Mouse (Mus musculus): ENCODE results near the gene Iapp. TPM values are rescaled to one million over a fixed set of nuclear protein-coding genes. Genes with fewer than 3 reads are reported as not detected.
A peak's percentile ranks its signal among the peaks of the same experiment; 100 is the strongest.
"Not testable (repeated sequence)": the region's sequence is repeated elsewhere in the genome, so short reads cannot be mapped to it uniquely, and the experiment has no call there.

Iapp gene
- polyA plus RNA-seq, 1 experiment from 2014 or later, result 2.0 TPM

DNA sequence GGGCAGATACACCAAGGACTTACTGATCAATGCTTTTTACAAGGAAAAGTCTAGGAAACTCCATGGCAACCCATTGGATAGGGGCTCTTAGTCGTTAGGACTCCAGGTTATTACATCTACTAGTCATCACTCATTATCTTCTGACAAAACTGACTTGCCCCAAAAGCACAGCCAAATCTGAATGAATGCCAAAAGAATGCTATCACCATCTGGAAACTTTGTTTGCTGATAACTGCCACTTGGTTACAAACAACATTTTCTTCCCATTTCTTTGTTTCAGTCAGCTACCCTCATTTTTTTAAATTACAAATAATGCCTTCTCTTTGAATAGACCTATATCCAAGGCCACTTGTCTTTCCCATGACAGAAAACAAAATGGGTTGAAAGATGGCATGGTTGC is 31.0 kb downstream of the Iapp start:
- 29% methylated on average over 1 of the region's 1 CpGs for WGBS (ENCODE audit: insufficient replicate concordance)
- ATAC-seq (ENCODE audit: low read depth), result no peak
- H3K36me3 ChIP-seq (ENCODE audit: control insufficient read depth, insufficient read depth), result no peaks in the 10 kb centered on the region
- no peak overlapping the region for H3K4me2 ChIP-seq (ENCODE audit: low read depth, low read length)
- no peak overlapping the region for H3K27ac ChIP-seq (ENCODE audit: low read length)
- H3K4me1 ChIP-seq (ENCODE audit: control insufficient read depth, low read depth, low read length), result no peaks in the 10 kb centered on the region
- no peaks in the 10 kb centered on the region for H3K9me3 ChIP-seq (replicated peaks; ENCODE audit: control insufficient read depth, low read length)
- no peak overlapping the region for H3K4me3 ChIP-seq (ENCODE audit: low read depth, low read length)
- no peak overlapping the region for H3K9ac ChIP-seq (ENCODE audit: low read depth, low read length)
- H3K27me3 ChIP-seq (ENCODE audit: control insufficient read depth, insufficient read depth, low read depth, low read length), result no peaks in the 10 kb centered on the region

- H3K4me2 ChIP-seq (ENCODE audit: low read depth, low read length), result no peak overlapping the region
- 33% methylated on average over 2 of the region's 2 CpGs for WGBS (ENCODE audit: insufficient replicate concordance)
- no peaks in the 10 kb centered on the region for H3K9me3 ChIP-seq (replicated peaks; ENCODE audit: control insufficient read depth, low read length)
- H3K27ac ChIP-seq (ENCODE audit: low read length), result no peak overlapping the region
- H3K4me3 ChIP-seq (ENCODE audit: low read depth, low read length), result no peak overlapping the region
- H3K36me3 ChIP-seq (ENCODE audit: control insufficient read depth, insufficient read depth), result no peaks in the 10 kb centered on the region
- no peak for ATAC-seq (ENCODE audit: low read depth)
- H3K27me3 ChIP-seq (ENCODE audit: control insufficient read depth, insufficient read depth, low read depth, low read length), result no peaks in the 10 kb centered on the region
- H3K9ac ChIP-seq (ENCODE audit: low read depth, low read length), result no peak overlapping the region
- H3K4me1 ChIP-seq (ENCODE audit: control insufficient read depth, low read depth, low read length), result no peaks in the 10 kb centered on the region
Observed at GRCm38 (mm10) chr6:142338961-142339360, 40.7 kb downstream of the Iapp start.

- WGBS (ENCODE audit: insufficient replicate concordance), result 16% methylated on average over 2 of the region's 2 CpGs
- Histone ChIP-seq H3K9ac (ENCODE audit: low read depth, low read length) (no peak overlapping the region), H3K27ac (ENCODE audit: low read length) (no peak overlapping the region), H3K4me1 (ENCODE audit: control insufficient read depth, low read depth, low read length) (no peaks in the 10 kb centered on the region), H3K4me3 (ENCODE audit: low read depth, low read length) (no peak overlapping the region), H3K27me3 (ENCODE audit: control insufficient read depth, insufficient read depth, low read depth, low read length) (no peaks in the 10 kb centered on the region), H3K9me3 (replicated peaks; ENCODE audit: control insufficient read depth, low read length) (no peaks in the 10 kb centered on the region), H3K36me3 (ENCODE audit: control insufficient read depth, insufficient read depth) (no peaks in the 10 kb centered on the region), H3K4me2 (ENCODE audit: low read depth, low read length) (no peak overlapping the region)
- no peak for ATAC-seq (ENCODE audit: low read depth)
Observed at GRCm38 (mm10) chr6:142339576-142339975, 41.4 kb downstream of the Iapp start.

- no peak for ATAC-seq (ENCODE audit: low read depth)
- no peak overlapping the region for H3K27ac ChIP-seq (ENCODE audit: low read length)
Observed at GRCm38 (mm10) chr6:142343561-142343960, 45.3 kb downstream of the Iapp start.

GRCm38 (mm10) chr6:142345440-142346038 is 47.3 kb downstream of the Iapp start, which contains the start of gene Pyroxd1:
Gene Pyroxd1, plus strand, starts transcription at chr6:142345654.
- peak within 1 kb of the TSS; percentile 75 for H3K9ac ChIP-seq (ENCODE audit: low read depth, low read length)
- no peaks in the 10 kb centered on the region for H3K36me3 ChIP-seq (ENCODE audit: control insufficient read depth, insufficient read depth)

More at GRCm38 (mm10) chr6:142343561-142343960, 45.3 kb downstream of the Iapp start:
- H3K4me2 ChIP-seq (ENCODE audit: low read depth, low read length), result no peak overlapping the region
- H3K4me3 ChIP-seq (ENCODE audit: low read depth, low read length), result no peak overlapping the region
- peaks cover 11% of the 10 kb centered on the region for H3K4me1 ChIP-seq (ENCODE audit: control insufficient read depth, low read depth, low read length)
- no peak overlapping the region for H3K9ac ChIP-seq (ENCODE audit: low read depth, low read length)
- WGBS (ENCODE audit: insufficient replicate concordance), result 45% methylated on average over 2 of the region's 2 CpGs
- H3K27me3 ChIP-seq (ENCODE audit: control insufficient read depth, insufficient read depth, low read depth, low read length), result no peaks in the 10 kb centered on the region
- no peaks in the 10 kb centered on the region for H3K36me3 ChIP-seq (ENCODE audit: control insufficient read depth, insufficient read depth)
- H3K9me3 ChIP-seq (replicated peaks; ENCODE audit: control insufficient read depth, low read length), result no peaks in the 10 kb centered on the region

DNA sequence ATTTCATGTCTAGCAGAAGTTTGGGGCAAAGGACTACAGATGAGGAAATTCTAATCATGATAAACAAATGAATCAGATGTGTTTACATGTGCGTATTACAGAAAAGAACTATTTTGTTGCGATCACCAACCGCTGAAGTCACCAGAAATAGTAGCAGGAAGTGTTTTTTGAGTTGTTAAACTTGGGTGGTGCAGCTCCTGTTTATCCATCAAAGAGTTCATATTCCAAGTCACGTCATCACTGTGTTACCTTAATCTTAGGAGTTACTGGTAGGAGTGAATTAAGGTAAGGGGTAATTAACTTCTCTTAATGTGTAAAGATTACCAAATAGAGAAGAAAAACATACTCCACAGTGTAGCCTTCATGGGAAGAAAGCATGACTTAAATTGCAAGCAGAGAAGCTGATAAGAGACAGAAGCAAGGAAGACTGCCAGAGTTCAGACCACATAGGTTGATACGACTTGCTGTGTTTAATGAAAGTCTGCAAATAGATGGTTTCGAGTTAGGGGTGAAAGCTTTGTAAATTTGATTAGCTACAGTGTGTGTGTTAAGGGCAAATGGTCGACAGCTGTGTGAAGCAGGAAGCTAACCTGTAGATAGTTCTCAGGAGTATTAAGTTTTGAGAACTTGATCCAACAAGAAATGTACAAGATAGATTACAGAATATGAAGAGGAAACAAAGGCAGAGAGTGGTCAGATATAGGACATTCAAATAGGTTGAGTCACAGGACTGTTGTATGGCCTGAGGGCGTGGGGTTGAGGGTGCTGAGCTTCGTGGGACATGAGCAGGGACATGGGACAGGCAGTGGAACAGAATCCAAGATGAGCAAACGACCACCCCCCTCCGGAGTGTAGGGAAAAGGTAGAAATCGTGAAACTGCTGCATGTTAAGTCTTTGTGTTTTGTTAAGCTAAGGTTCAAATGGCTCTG is 48.2 kb downstream of the Iapp start:
- 35% methylated on average over 12 of the region's 12 CpGs for WGBS (ENCODE audit: insufficient replicate concordance)
- ATAC-seq (ENCODE audit: low read depth), result no peak
- Histone ChIP-seq H3K9me3 (replicated peaks; ENCODE audit: control insufficient read depth, low read length) (no peaks in the 10 kb centered on the region), H3K4me2 (ENCODE audit: low read depth, low read length) (peak overlapping the region; percentile 69), H3K4me1 (ENCODE audit: control insufficient read depth, low read depth, low read length) (peaks cover 11% of the 10 kb centered on the region), H3K36me3 (ENCODE audit: control insufficient read depth, insufficient read depth) (peaks cover 5% of the 10 kb centered on the region), H3K9ac (ENCODE audit: low read depth, low read length) (peak overlapping the region; percentile 75), H3K27ac (ENCODE audit: low read length) (peak overlapping the region; percentile 83), H3K4me3 (ENCODE audit: low read depth, low read length) (peak overlapping the region; percentile 85), H3K27me3 (ENCODE audit: control insufficient read depth, insufficient read depth, low read depth, low read length) (no peaks in the 10 kb centered on the region)

More at GRCm38 (mm10) chr6:142345440-142346038, 47.3 kb downstream of the Iapp start, which contains the start of gene Pyroxd1:
- no peaks in the 10 kb centered on the region for H3K27me3 ChIP-seq (ENCODE audit: control insufficient read depth, insufficient read depth, low read depth, low read length)
- peak within 1 kb of the TSS; percentile 69 for H3K4me2 ChIP-seq (ENCODE audit: low read depth, low read length)
- no peaks in the 10 kb centered on the region for H3K9me3 ChIP-seq (replicated peaks; ENCODE audit: control insufficient read depth, low read length)
- peak within 1 kb of the TSS; percentile 83 for H3K27ac ChIP-seq (ENCODE audit: low read length)
- under 1% methylated on average over 48 of the region's 48 CpGs for WGBS (ENCODE audit: insufficient replicate concordance)
- H3K4me3 ChIP-seq (ENCODE audit: low read depth, low read length), result peak within 1 kb of the TSS; percentile 85
- peaks cover 11% of the 10 kb centered on the region for H3K4me1 ChIP-seq (ENCODE audit: control insufficient read depth, low read depth, low read length)
- peak; percentile 92 for ATAC-seq (ENCODE audit: low read depth)

DNA sequence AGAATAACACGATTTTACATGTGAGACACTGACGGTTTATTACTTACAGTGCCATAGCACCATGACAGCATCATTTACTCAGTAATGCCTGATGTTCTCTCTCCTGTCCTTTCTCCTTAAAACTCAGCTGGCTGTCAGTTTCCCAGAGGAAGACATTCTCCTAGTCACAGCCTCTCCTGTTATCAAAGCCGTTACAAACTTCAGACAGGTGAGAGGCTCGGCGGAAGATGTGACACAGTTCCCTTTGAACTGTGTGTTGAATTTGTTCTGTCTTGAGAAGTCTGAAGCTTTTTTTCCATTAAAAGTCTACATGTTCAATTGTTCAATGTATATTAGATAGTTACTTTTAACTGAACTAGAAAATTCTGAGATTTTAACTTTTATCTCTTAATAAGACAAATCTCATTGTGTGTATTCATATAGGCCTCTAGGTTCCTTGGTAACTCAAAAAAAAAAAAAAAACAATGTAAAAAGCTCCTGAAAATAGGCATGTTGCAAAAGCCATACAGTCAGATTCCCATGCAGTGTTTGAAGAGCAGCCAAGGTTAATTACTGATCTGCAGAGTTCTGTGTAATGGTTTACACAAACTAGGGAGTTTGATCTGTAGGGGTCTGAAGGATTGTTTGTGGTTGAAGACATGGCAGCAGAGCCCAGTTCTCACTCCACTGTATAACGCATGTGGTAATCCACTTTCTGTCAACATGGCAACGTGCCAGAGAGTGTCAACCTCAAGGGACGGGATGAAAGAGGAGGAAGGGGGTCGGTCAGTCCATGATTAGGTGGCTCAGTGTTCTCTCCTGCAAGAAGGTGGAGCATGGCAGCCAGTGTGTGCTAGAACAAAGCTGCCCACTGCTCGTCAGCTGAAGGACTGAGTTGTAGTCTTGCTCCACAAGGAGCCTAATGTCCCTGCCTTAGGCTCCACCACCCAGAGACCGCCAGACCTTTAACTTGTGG is 49.5 kb downstream of the Iapp start:
- Histone ChIP-seq H3K9me3 (replicated peaks; ENCODE audit: control insufficient read depth, low read length) (no peaks in the 10 kb centered on the region), H3K36me3 (ENCODE audit: control insufficient read depth, insufficient read depth) (peaks cover 6% of the 10 kb centered on the region), H3K4me2 (ENCODE audit: low read depth, low read length) (no peak overlapping the region), H3K9ac (ENCODE audit: low read depth, low read length) (no peak overlapping the region), H3K4me3 (ENCODE audit: low read depth, low read length) (no peak overlapping the region), H3K4me1 (ENCODE audit: control insufficient read depth, low read depth, low read length) (peaks cover 11% of the 10 kb centered on the region), H3K27ac (ENCODE audit: low read length) (peak overlapping the region; percentile 21), H3K27me3 (ENCODE audit: control insufficient read depth, insufficient read depth, low read depth, low read length) (no peaks in the 10 kb centered on the region)
- 63% methylated on average over 11 of the region's 11 CpGs for WGBS (ENCODE audit: insufficient replicate concordance)
- peak; percentile 28 for ATAC-seq (ENCODE audit: low read depth)

GRCm38 (mm10) chr6:142352099-142352498 is 53.9 kb downstream of the Iapp start:
- not testable (repeated sequence) for H3K4me1 ChIP-seq (ENCODE audit: control insufficient read depth, low read depth, low read length); H3K4me3 ChIP-seq (ENCODE audit: low read depth, low read length); H3K9me3 ChIP-seq (replicated peaks; ENCODE audit: control insufficient read depth, low read length); H3K9ac ChIP-seq (ENCODE audit: low read depth, low read length); H3K36me3 ChIP-seq (ENCODE audit: control insufficient read depth, insufficient read depth); H3K4me2 ChIP-seq (ENCODE audit: low read depth, low read length); H3K27me3 ChIP-seq (ENCODE audit: control insufficient read depth, insufficient read depth, low read depth, low read length); H3K27ac ChIP-seq (ENCODE audit: low read length)
- ATAC-seq (ENCODE audit: low read depth), result peak; percentile 28; the same call in 1 of the 2 replicates
- WGBS (ENCODE audit: insufficient replicate concordance), result 57% methylated on average over 3 of the region's 3 CpGs

Measured in liver, embryonic 16.5 days (tissue).